ENCODE assay signal across 8 mouse cellular contexts in genomic region chr3:89319591-89320350, GRCm38 (mm10). TPM values are rescaled to one million over a fixed set of nuclear protein-coding genes. Genes with fewer than 3 reads are reported as not detected.
DNase-seq lines count a peak whose midpoint lies in the region; ATAC-seq and TF ChIP-seq lines count a peak whose summit lies in the region.

No protein-coding gene starts in this region.

- H3K4me1 ChIP-seq in embryonic facial prominence, embryonic 10.5 days, result peaks cover 86% of the 10 kb centered on the region
- peaks cover 32% of the 10 kb centered on the region for H3K4me1 ChIP-seq in hindbrain, embryonic 14.5 days (replicated peaks; ENCODE audit: control insufficient read depth, insufficient read depth, low read length)
- H3K4me1 ChIP-seq in midbrain, embryonic 15.5 days, result peaks cover 64% of the 10 kb centered on the region

- H3K9me3 ChIP-seq in embryonic facial prominence, embryonic 10.5 days, result no peaks in the 10 kb centered on the region
- H3K9me3 ChIP-seq in hindbrain, embryonic 14.5 days (ENCODE audit: control insufficient read depth, low read length), result no peaks in the 10 kb centered on the region
- no peaks in the 10 kb centered on the region for H3K9me3 ChIP-seq in midbrain, embryonic 15.5 days

- peak overlapping the region; percentile 83 for H3K4me3 ChIP-seq in layer of hippocampus, adult 2 months
- peak overlapping the region; percentile 79 for H3K4me3 ChIP-seq in embryonic facial prominence, embryonic 10.5 days
- peak overlapping the region; percentile 51 for H3K4me3 ChIP-seq in hindbrain, embryonic 14.5 days (replicated peaks; ENCODE audit: low read length)
- H3K4me3 ChIP-seq in midbrain, embryonic 15.5 days, result peak overlapping the region; percentile 78

- 5% methylated on average over 58 of the region's 58 CpGs for WGBS in embryonic facial prominence, embryonic 10.5 days
- 3% methylated on average over 57 of the region's 58 CpGs for WGBS in hindbrain, embryonic 14.5 days
- 3% methylated on average over 58 of the region's 58 CpGs for WGBS in midbrain, embryonic 15.5 days

- peak overlapping the region; percentile 96 for H3K9ac ChIP-seq in hindbrain, embryonic 14.5 days
- peak overlapping the region; percentile 77 for H3K9ac ChIP-seq in midbrain, embryonic 15.5 days

- ATAC-seq in hindbrain, embryonic 14.5 days (ENCODE audit: low FRiP score), result no peak
- ATAC-seq in midbrain, embryonic 15.5 days (replicated peaks), result no peak

- H3K27me3 ChIP-seq in embryonic facial prominence, embryonic 10.5 days (replicated peaks; ENCODE audit: low read depth, poor library complexity, severe bottlenecking), result peaks cover 92% of the 10 kb centered on the region
- peaks cover 12% of the 10 kb centered on the region; the same call in 1 of the 2 replicates for H3K27me3 ChIP-seq in hindbrain, embryonic 14.5 days (ENCODE audit: control insufficient read depth, insufficient read depth, low read length)
- H3K27me3 ChIP-seq in midbrain, embryonic 15.5 days (replicated peaks), result peaks cover 19% of the 10 kb centered on the region

- H3K36me3 ChIP-seq in embryonic facial prominence, embryonic 10.5 days (replicated peaks), result no peaks in the 10 kb centered on the region
- H3K36me3 ChIP-seq in hindbrain, embryonic 14.5 days (replicated peaks; ENCODE audit: control insufficient read depth, insufficient read depth), result peaks cover 9% of the 10 kb centered on the region
- H3K36me3 ChIP-seq in midbrain, embryonic 15.5 days (replicated peaks), result no peaks in the 10 kb centered on the region; the same call in 1 of the 2 replicates

- no peak for TF ChIP-seq CTCF in layer of hippocampus, adult 2 months (conservative IDR thresholded peaks at IDR 0.05)

- H3K27ac ChIP-seq in layer of hippocampus, adult 2 months, result peak overlapping the region; percentile 93
- H3K27ac ChIP-seq in embryonic facial prominence, embryonic 10.5 days (replicated peaks), result peak overlapping the region; percentile 54; the same call in 1 of the 2 replicates
- H3K27ac ChIP-seq in hindbrain, embryonic 14.5 days, result peak overlapping the region; percentile 95
- peak overlapping the region; percentile 85 for H3K27ac ChIP-seq in midbrain, embryonic 15.5 days

- peak overlapping the region; percentile 78 for H3K4me2 ChIP-seq in hindbrain, embryonic 14.5 days (replicated peaks)
- peak overlapping the region; percentile 84 for H3K4me2 ChIP-seq in midbrain, embryonic 15.5 days

- peak in 1 of 2 experiments; percentile 56 for DNase-seq in layer of hippocampus, adult 2 months (ENCODE audit: low spot score in 2 of 2)
- DNase-seq in layer of hippocampus, adult 9-10 months (ENCODE audit: low spot score), result no peak
- peak; percentile 65 for DNase-seq in embryonic facial prominence, embryonic 10.5 days (ENCODE audit: low spot score)
- DNase-seq in hindbrain, embryonic 14.5 days (ENCODE audit: low spot score), result no peak
- DNase-seq in adrenal gland, adult 2 months, result no peak
- no peak for DNase-seq in urinary bladder, postnatal 4 days (ENCODE audit: low spot score in 2 of 2)
- DNase-seq in natural killer cell, adult 2 months (ENCODE audit: low spot score in 2 of 2), result no peak

RNA-seq across cellular contexts. Expression of gene Efna3, which starts 3.0 kb away (rescaled TPM):
- 10 to 100 TPM; 65.5 to 76.3 TPM for total RNA-seq in layer of hippocampus, adult 2 months (2021)
- polyA plus RNA-seq in embryonic facial prominence, embryonic 10.5 days (2016; fragmentation: Nextera tagmentation; extraction: Ambion mirVana), result 4.5 and 6.8 TPM in 2 replicates
- 62.5 and 70.3 TPM in 2 replicates for polyA plus RNA-seq in hindbrain, embryonic 14.5 days (2014; fragmentation: Nextera tagmentation; extraction: Ambion mirVana)
- polyA plus RNA-seq in midbrain, embryonic 15.5 days (2015; fragmentation: Nextera tagmentation; extraction: Ambion mirVana), result 40.5 and 43.0 TPM in 2 replicates
- total RNA-seq in adrenal gland, adult 2 months (2021), result under 1 TPM; 0.26 to 0.55 TPM
- 0.21 and 1.0 TPM in 2 replicates for polyA plus RNA-seq in adrenal gland, adult 2 months (2012; rRNA removed)

RNA-seq across cellular contexts. Expression of gene Efna4, which starts 18.1 kb away (rescaled TPM):
- total RNA-seq in layer of hippocampus, adult 2 months (2021), result under 1 TPM; 0.61 to 0.96 TPM
- 37.3 and 40.8 TPM in 2 replicates for polyA plus RNA-seq in embryonic facial prominence, embryonic 10.5 days (2016; fragmentation: Nextera tagmentation; extraction: Ambion mirVana)
- polyA plus RNA-seq in hindbrain, embryonic 14.5 days (2014; fragmentation: Nextera tagmentation; extraction: Ambion mirVana), result 4.4 and 4.9 TPM in 2 replicates
- polyA plus RNA-seq in midbrain, embryonic 15.5 days (2015; fragmentation: Nextera tagmentation; extraction: Ambion mirVana), result 4.3 and 5.8 TPM in 2 replicates
- 1 to 10 TPM in 1 of 2 experiments, under 1 TPM in 1; 0.63 to 1.9 TPM for total RNA-seq in adrenal gland, adult 2 months (2021)
- polyA plus RNA-seq in adrenal gland, adult 2 months (2012; rRNA removed), result 1.8 and 3.5 TPM in 2 replicates

RNA-seq across cellular contexts. Expression of gene Adam15, which starts 30.0 kb away (rescaled TPM):
- 100 to 1,000 TPM; 122 to 127 TPM for total RNA-seq in layer of hippocampus, adult 2 months (2021)
- 30.5 and 34.2 TPM in 2 replicates for polyA plus RNA-seq in embryonic facial prominence, embryonic 10.5 days (2016; fragmentation: Nextera tagmentation; extraction: Ambion mirVana)
- polyA plus RNA-seq in hindbrain, embryonic 14.5 days (2014; fragmentation: Nextera tagmentation; extraction: Ambion mirVana), result 40.8 and 44.0 TPM in 2 replicates
- 59.5 and 62.2 TPM in 2 replicates for polyA plus RNA-seq in midbrain, embryonic 15.5 days (2015; fragmentation: Nextera tagmentation; extraction: Ambion mirVana)
- total RNA-seq in adrenal gland, adult 2 months (2021), result 10 to 100 TPM; 56.1 to 87.5 TPM
- 142 and 182 TPM in 2 replicates for polyA plus RNA-seq in adrenal gland, adult 2 months (2012; rRNA removed)

RNA-seq across cellular contexts. Expression of gene Efna1, which starts 38.8 kb away (rescaled TPM):
- total RNA-seq in layer of hippocampus, adult 2 months (2021), result 1 to 10 TPM; 7.6 to 7.9 TPM
- polyA plus RNA-seq in embryonic facial prominence, embryonic 10.5 days (2016; fragmentation: Nextera tagmentation; extraction: Ambion mirVana), result 26.7 and 27.2 TPM in 2 replicates
- polyA plus RNA-seq in hindbrain, embryonic 14.5 days (2014; fragmentation: Nextera tagmentation; extraction: Ambion mirVana), result 9.4 and 10.8 TPM in 2 replicates
- polyA plus RNA-seq in midbrain, embryonic 15.5 days (2015; fragmentation: Nextera tagmentation; extraction: Ambion mirVana), result 8.0 and 10.2 TPM in 2 replicates
- total RNA-seq in adrenal gland, adult 2 months (2021), result 10 to 100 TPM in 1 of 2 experiments, 1 to 10 TPM in 1; 8.0 to 16.6 TPM
- polyA plus RNA-seq in adrenal gland, adult 2 months (2012; rRNA removed), result 17.5 and 24.0 TPM in 2 replicates

RNA-seq across cellular contexts. Expression of gene Dcst2, which starts 42.0 kb away (rescaled TPM):
- under 1 TPM; 0.29 to 0.77 TPM for total RNA-seq in layer of hippocampus, adult 2 months (2021)
- 0.09 and 0.15 TPM in 2 replicates for polyA plus RNA-seq in embryonic facial prominence, embryonic 10.5 days (2016; fragmentation: Nextera tagmentation; extraction: Ambion mirVana)
- polyA plus RNA-seq in hindbrain, embryonic 14.5 days (2014; fragmentation: Nextera tagmentation; extraction: Ambion mirVana), result 0.12 and 0.21 TPM in 2 replicates
- 0.14 and 0.17 TPM in 2 replicates for polyA plus RNA-seq in midbrain, embryonic 15.5 days (2015; fragmentation: Nextera tagmentation; extraction: Ambion mirVana)
- total RNA-seq in adrenal gland, adult 2 months (2021), result 1 to 10 TPM in 1 of 2 experiments, under 1 TPM in 1; 0.40 to 1.3 TPM
- polyA plus RNA-seq in adrenal gland, adult 2 months (2012; rRNA removed), result 0.61 and 1.2 TPM in 2 replicates
